In the genomic region with DNA sequence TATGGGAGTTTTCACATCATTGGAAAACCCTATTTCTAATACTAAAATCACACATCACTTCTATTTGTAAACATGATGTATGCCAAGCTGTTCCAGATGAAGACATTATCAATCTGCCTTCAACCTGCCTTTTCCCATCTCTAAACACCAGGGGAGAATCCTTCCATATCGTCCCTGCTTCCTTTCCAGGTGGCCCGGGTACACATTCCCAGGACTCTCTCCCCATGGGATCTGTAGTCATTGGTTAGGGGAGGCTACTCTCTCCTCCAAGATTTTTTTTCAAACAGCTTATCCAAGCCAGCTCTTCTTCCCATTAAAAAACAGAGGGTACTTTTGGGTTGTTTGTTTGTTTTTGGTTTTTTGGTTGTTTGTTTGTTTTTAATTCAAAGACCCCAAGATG, we compare ENCODE assay signal across 6 mouse cellular contexts.
DNase-seq lines count a peak whose midpoint lies in the region.

No protein-coding gene starts in this region.

- peak; percentile 58 for DNase-seq in brain, adult 2 months (ENCODE audit: low read depth, low spot score)
- peak; percentile 51 for DNase-seq in cerebellum, adult 11-12 months
- DNase-seq in cerebellum, adult 9-10 months = peak; percentile 71
- DNase-seq in cerebellum, postnatal 36 days = peak; percentile 7 to 37
- DNase-seq in heart, adult 9 months (ENCODE audit: low spot score in 2 of 2) = no peak
- no peak for DNase-seq in frontal cortex, adult 2 months (ENCODE audit: extremely low spot score in 1 of 2, low spot score in 1 of 2)

Comparison
In these comparisons a context has a peak if more than half of its experiments do, and no peak if none do; other contexts are left out.
1. DNase-seq: peak in brain, adult 2 months (single experiment), cerebellum, adult 11-12 months (single experiment), cerebellum, adult 9-10 months (single experiment) and cerebellum, postnatal 36 days (2 of 2); none in heart, adult 9 months (0 of 2) and frontal cortex, adult 2 months (0 of 2).